Mouse (Mus musculus) neural tube, embryonic 13.5 days (tissue): ENCODE measurements at regions not wholly inside any gene's neighbourhood (a gene's known extent, or its start where the extent isn't known, plus 50 kb on each side); places are given as distances from the start of the nearest gene placed in this dataset.
A peak's percentile ranks its signal among the peaks of the same experiment; 100 is the strongest.

Experiments used
- ATAC-seq: fragments of 200-750 bp; cut with Nextera tagmentation; 2 replicates; pipeline ENCODE4 v1.8.0; 2017; ENCODE audit warnings: low read depth, mild to moderate bottlenecking, moderate TSS enrichment, moderate library complexity
- H3K27ac ChIP-seq: fragments of 300-500 bp; sonication (generic); replicated peaks from 2 replicates; pipeline ENCODE4 v1.5.1; 2015; ENCODE audit warnings: moderate library complexity, mild to moderate bottlenecking, inconsistent platforms
- H3K27me3 ChIP-seq: fragments of 300-500 bp; sonication (generic); 2 replicates; pipeline ENCODE4 v1.6.1; 2015; ENCODE audit warnings: mild to moderate bottlenecking, inconsistent platforms
- H3K36me3 ChIP-seq: fragments of 300-500 bp; sonication (generic); 2 replicates; pipeline ENCODE4 v1.6.1; 2015; ENCODE audit warnings: mild to moderate bottlenecking, inconsistent platforms
- H3K4me1 ChIP-seq: fragments of 300-500 bp; sonication (generic); replicated peaks from 2 replicates; pipeline ENCODE4 v1.6.1; 2015; ENCODE audit warnings: inconsistent platforms
- H3K4me2 ChIP-seq: fragments of 300-500 bp; sonication (generic); 2 replicates; pipeline ENCODE4 v1.6.1; 2015; ENCODE audit warnings: inconsistent platforms, mild to moderate bottlenecking, moderate library complexity
- H3K4me3 ChIP-seq: fragments of 300-500 bp; sonication (generic); 2 replicates; pipeline ENCODE4 v1.5.1; 2015; ENCODE audit warnings: mild to moderate bottlenecking, inconsistent platforms
- H3K9ac ChIP-seq: fragments of 300-500 bp; sonication (generic); 2 replicates; pipeline ENCODE4 v1.6.1; 2015; ENCODE audit warnings: moderate library complexity, mild to moderate bottlenecking, inconsistent platforms
- H3K9me3 ChIP-seq: fragments of 300-500 bp; sonication (generic); 2 replicates; pipeline ENCODE4 v1.6.1; 2016; ENCODE audit warnings: inconsistent platforms
- WGBS: fragments of 180-500 bp; shearing (Covaris S2); methylation state at CpG from one replicate; pipeline ENCODE4 v1.1.7; 2015; 5-methylcytosine and 5-hydroxymethylcytosine counted together

- ATAC-seq: no peak
- no peak overlapping the region for H3K4me3 ChIP-seq
- H3K27me3 ChIP-seq: no peaks in the 10 kb centered on the region
Observed at GRCm38 (mm10) chr5:54212038-54212589, 213.8 kb downstream of the Stim2 start.

GRCm38 (mm10) chr5:54225031-54225430, 226.7 kb downstream of the Stim2 start:
- Histone ChIP-seq H3K4me2 (no peak overlapping the region), H3K27me3 (no peaks in the 10 kb centered on the region), H3K36me3 (no peaks in the 10 kb centered on the region), H3K4me1 (no peaks in the 10 kb centered on the region), H3K4me3 (no peak overlapping the region), H3K9me3 (no peaks in the 10 kb centered on the region), H3K27ac (no peak overlapping the region), H3K9ac (no peak overlapping the region)
- ATAC-seq: no peak

More at GRCm38 (mm10) chr5:54212038-54212589, 213.8 kb downstream of the Stim2 start:
- Histone ChIP-seq H3K9ac (no peak overlapping the region), H3K4me1 (0 out of 2 replicates have a peak, but pooled peaks cover 4% of the 10 kb centered on the region), H3K36me3 (no peaks in the 10 kb centered on the region), H3K9me3 (no peaks in the 10 kb centered on the region), H3K4me2 (no peak overlapping the region), H3K27ac (no peak overlapping the region)
- WGBS: 53% methylated on average over 5 of the region's 5 CpGs

GRCm38 (mm10) chr5:54234580-54234979, 236.3 kb downstream of the Stim2 start:
- H3K4me1 ChIP-seq: peaks cover 3% of the 10 kb centered on the region; the same call in 1 of the 2 replicates
- ATAC-seq: no peak
- no peak overlapping the region for H3K4me3 ChIP-seq
- WGBS: 85% methylated on average over 1 of the region's 1 CpGs
- no peaks in the 10 kb centered on the region for H3K36me3 ChIP-seq
- no peak overlapping the region for H3K9ac ChIP-seq
- no peak overlapping the region for H3K4me2 ChIP-seq
- no peaks in the 10 kb centered on the region for H3K9me3 ChIP-seq
- no peak overlapping the region for H3K27ac ChIP-seq
- H3K27me3 ChIP-seq: no peaks in the 10 kb centered on the region

GRCm38 (mm10) chr5:54235226-54235625, 236.9 kb downstream of the Stim2 start:
- no peaks in the 10 kb centered on the region for H3K9me3 ChIP-seq
- no peak for ATAC-seq
- H3K27me3 ChIP-seq: no peaks in the 10 kb centered on the region
- 56% methylated on average over 6 of the region's 6 CpGs for WGBS
- H3K9ac ChIP-seq: no peak overlapping the region
- no peak overlapping the region for H3K27ac ChIP-seq
- no peaks in the 10 kb centered on the region for H3K36me3 ChIP-seq
- H3K4me2 ChIP-seq: no peak overlapping the region
- peaks cover 3% of the 10 kb centered on the region; the same call in 1 of the 2 replicates for H3K4me1 ChIP-seq
- H3K4me3 ChIP-seq: no peak overlapping the region

- H3K36me3 ChIP-seq: no peaks in the 10 kb centered on the region
- H3K4me3 ChIP-seq: no peak overlapping the region
- H3K4me2 ChIP-seq: no peak overlapping the region
- WGBS: 88% methylated on average over 2 of the region's 2 CpGs
- no peaks in the 10 kb centered on the region for H3K27me3 ChIP-seq
- no peak overlapping the region for H3K27ac ChIP-seq
- no peaks in the 10 kb centered on the region for H3K9me3 ChIP-seq
- ATAC-seq: no peak
- H3K4me1 ChIP-seq: peaks cover 9% of the 10 kb centered on the region; the same call in 1 of the 2 replicates
- H3K9ac ChIP-seq: no peak overlapping the region
Observed at GRCm38 (mm10) chr5:54237226-54237625, 238.9 kb downstream of the Stim2 start.

- no peak for ATAC-seq
- Histone ChIP-seq H3K4me2 (no peak overlapping the region), H3K9me3 (no peaks in the 10 kb centered on the region), H3K27me3 (no peaks in the 10 kb centered on the region), H3K9ac (no peak overlapping the region), H3K27ac (no peak overlapping the region), H3K4me1 (0 out of 2 replicates have a peak, but pooled peaks cover 6% of the 10 kb centered on the region), H3K36me3 (no peaks in the 10 kb centered on the region), H3K4me3 (no peak overlapping the region)
- 72% methylated on average over 3 of the region's 3 CpGs for WGBS
Observed at GRCm38 (mm10) chr5:54238646-54239167, 240.4 kb downstream of the Stim2 start.

- no peaks in the 10 kb centered on the region for H3K36me3 ChIP-seq
- WGBS: 91% methylated on average over 3 of the region's 3 CpGs
- ATAC-seq: no peak
- H3K27ac ChIP-seq: no peak overlapping the region
- H3K4me2 ChIP-seq: no peak overlapping the region
- H3K4me1 ChIP-seq: 0 out of 2 replicates have a peak, but pooled peaks cover 6% of the 10 kb centered on the region
- H3K4me3 ChIP-seq: no peak overlapping the region
- no peaks in the 10 kb centered on the region for H3K27me3 ChIP-seq
- no peak overlapping the region for H3K9ac ChIP-seq
- H3K9me3 ChIP-seq: no peaks in the 10 kb centered on the region
Observed at GRCm38 (mm10) chr5:54239586-54239985, 241.3 kb downstream of the Stim2 start.

GRCm38 (mm10) chr5:54241169-54241917, 243.0 kb downstream of the Stim2 start:
- no peak overlapping the region for H3K9ac ChIP-seq
- H3K27me3 ChIP-seq: no peaks in the 10 kb centered on the region
- no peaks in the 10 kb centered on the region for H3K36me3 ChIP-seq
- H3K4me3 ChIP-seq: no peak overlapping the region
- no peak overlapping the region for H3K4me2 ChIP-seq
- 0 out of 2 replicates have a peak, but pooled peaks have one; percentile 27 for ATAC-seq
- WGBS: 51% methylated on average over 20 of the region's 20 CpGs
- H3K9me3 ChIP-seq: no peaks in the 10 kb centered on the region
- no peak overlapping the region for H3K27ac ChIP-seq
- 0 out of 2 replicates have a peak, but pooled peaks cover 6% of the 10 kb centered on the region for H3K4me1 ChIP-seq

- Histone ChIP-seq H3K4me1 (0 out of 2 replicates have a peak, but pooled peaks cover 6% of the 10 kb centered on the region), H3K4me2 (no peak overlapping the region), H3K4me3 (no peak overlapping the region), H3K36me3 (no peaks in the 10 kb centered on the region), H3K27me3 (no peaks in the 10 kb centered on the region), H3K27ac (no peak overlapping the region), H3K9ac (no peak overlapping the region), H3K9me3 (no peaks in the 10 kb centered on the region)
- ATAC-seq: no peak
- WGBS: 78% methylated on average over 4 of the region's 4 CpGs
Observed at GRCm38 (mm10) chr5:54242126-54242525, 243.8 kb downstream of the Stim2 start.

GRCm38 (mm10) chr5:54252038-54252437, 253.7 kb downstream of the Stim2 start:
- no peaks in the 10 kb centered on the region for H3K36me3 ChIP-seq
- H3K27me3 ChIP-seq: no peaks in the 10 kb centered on the region
- WGBS: 91% methylated on average over 2 of the region's 2 CpGs
- H3K4me2 ChIP-seq: no peak overlapping the region
- no peak overlapping the region for H3K9ac ChIP-seq
- no peak overlapping the region for H3K4me3 ChIP-seq
- no peak overlapping the region for H3K27ac ChIP-seq
- H3K4me1 ChIP-seq: peaks cover 5% of the 10 kb centered on the region; the same call in 1 of the 2 replicates
- ATAC-seq: no peak
- H3K9me3 ChIP-seq: no peaks in the 10 kb centered on the region

GRCm38 (mm10) chr5:54254005-54254404, 255.7 kb downstream of the Stim2 start:
- Histone ChIP-seq H3K27me3 (no peaks in the 10 kb centered on the region), H3K4me2 (no peak overlapping the region), H3K27ac (no peak overlapping the region), H3K4me3 (no peak overlapping the region), H3K9me3 (no peaks in the 10 kb centered on the region), H3K9ac (no peak overlapping the region), H3K36me3 (no peaks in the 10 kb centered on the region), H3K4me1 (peaks cover 5% of the 10 kb centered on the region; the same call in 1 of the 2 replicates)
- no peak for ATAC-seq
- WGBS: 48% methylated on average over 7 of the region's 7 CpGs

- no peaks in the 10 kb centered on the region for H3K9me3 ChIP-seq
- peaks cover 5% of the 10 kb centered on the region; the same call in 1 of the 2 replicates for H3K4me1 ChIP-seq
- peak; percentile 71 for ATAC-seq
- H3K36me3 ChIP-seq: no peaks in the 10 kb centered on the region
- 38% methylated on average over 1 of the region's 1 CpGs for WGBS
- H3K27ac ChIP-seq: no peak overlapping the region
- H3K4me2 ChIP-seq: no peak overlapping the region
- no peak overlapping the region for H3K4me3 ChIP-seq
- no peaks in the 10 kb centered on the region for H3K27me3 ChIP-seq
- no peak overlapping the region for H3K9ac ChIP-seq
Observed at GRCm38 (mm10) chr5:54258087-54258733, 259.9 kb downstream of the Stim2 start.
